Mouse (Mus musculus) lung, adult 2 months (tissue): ENCODE measurements around the gene Ube3b. TPM values are rescaled to one million over a fixed set of nuclear protein-coding genes. Genes with fewer than 3 reads are reported as not detected.

ENCODE experiments used
- DNase-seq: peaks from one replicate; pipeline ENCODE4 v3.0.0; 2022
- H3K4me1 ChIP-seq: fragments of 200-500 bp; 2 replicates; pipeline ENCODE4 v1.6.1; 2011; ENCODE audit warnings: low read length; ENCODE audit not compliant: control insufficient read depth, insufficient read depth
- H3K4me3 ChIP-seq: fragments of 200-500 bp; replicated peaks from 2 replicates; pipeline ENCODE3; 2011; ENCODE audit warnings: low read depth, mild to moderate bottlenecking, control low read depth, low read length; ENCODE audit errors: extremely low read depth
- CTCF ChIP-seq: fragments of 200-500 bp; IDR thresholded peaks from 2 replicates; pipeline ENCODE4 v1.5.1; 2011; ENCODE audit warnings: mild to moderate bottlenecking, low read length, control low read depth; ENCODE audit not compliant: insufficient read depth
- POLR2A ChIP-seq: fragments of 200-500 bp; IDR thresholded peaks from 2 replicates; pipeline ENCODE4 v1.6.1; 2011; ENCODE audit warnings: low read depth, mild to moderate bottlenecking, control low read depth, low read length, borderline replicate concordance; ENCODE audit errors: extremely low read depth
- WGBS: fragments of 180-500 bp; shearing (Covaris S2); methylation state at CpG from one replicate; pipeline ENCODE4 v1.1.7; 2018; 5-methylcytosine and 5-hydroxymethylcytosine counted together
- polyA plus RNA-seq: library from polyadenylated mRNA; depleted of rRNA; stranded (reverse); fragments of >200 nt; gene quantifications from 2 replicates; pipeline ENCODE4 v1.2.3, GENCODE M21; 2012; rRNA removed

The Ube3b gene
- polyA plus RNA-seq = 69.2 and 74.3 TPM in 2 replicates

- WGBS = 2% methylated on average over 74 of the region's 74 CpGs
- TF ChIP-seq CTCF (no peak), POLR2A (peak; percentile 91)
- H3K4me3 ChIP-seq = peak within 1 kb of the TSS; percentile 88
- H3K4me1 ChIP-seq = peaks cover 23% of the 10 kb centered on the region
- DNase-seq = peak; percentile 86
Measured at GRCm38 (mm10) chr5:114380209-114381012, at the start of gene Ube3b, which contains the start of gene Kctd10. TSS of gene Ube3b (plus strand) at chr5:114380607. TSS of gene Kctd10 (minus strand) at chr5:114380508.

GRCm38 (mm10) chr5:114342996-114343395, 37.4 kb upstream of the Ube3b start:
- Histone ChIP-seq H3K4me3 (no peak overlapping the region), H3K4me1 (no peaks in the 10 kb centered on the region)
- TF ChIP-seq CTCF = no peak
- WGBS = 63% methylated on average over 5 of the region's 5 CpGs
- DNase-seq = no peak

- no peak for TF ChIP-seq POLR2A
- TF ChIP-seq CTCF = no peak
- no peak for DNase-seq
- WGBS = 79% methylated on average over 7 of the region's 7 CpGs
- no peak overlapping the region for H3K4me3 ChIP-seq
- H3K4me1 ChIP-seq = no peaks in the 10 kb centered on the region
Measured at GRCm38 (mm10) chr5:114343612-114344011, 36.8 kb upstream of the Ube3b start.

GRCm38 (mm10) chr5:114345538-114345937, 34.9 kb upstream of the Ube3b start:
- H3K4me1 ChIP-seq = no peaks in the 10 kb centered on the region
- DNase-seq = no peak
- no peak for TF ChIP-seq CTCF
- TF ChIP-seq POLR2A = no peak
- 56% methylated on average over 3 of the region's 3 CpGs for WGBS
- H3K4me3 ChIP-seq = no peak overlapping the region

DNA sequence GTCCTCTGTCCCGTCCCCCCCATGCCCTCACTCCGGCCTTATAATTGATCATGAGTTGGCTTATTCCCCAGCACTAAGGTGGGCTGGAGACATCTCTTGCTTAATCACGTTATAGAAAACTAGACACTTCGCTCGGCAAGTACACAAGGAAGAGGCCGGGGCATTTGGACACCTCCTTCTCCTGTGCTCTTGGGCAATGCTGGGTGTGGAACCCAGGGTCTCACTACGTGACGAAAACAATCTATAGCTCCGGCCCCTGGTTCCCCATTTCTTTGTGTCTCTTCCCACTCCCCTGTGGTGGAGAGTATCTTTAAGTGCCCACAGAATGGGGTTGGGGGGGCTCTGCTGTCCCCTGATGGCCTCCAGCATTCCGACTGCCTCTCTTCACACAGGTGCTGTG, 33.4 kb upstream of the Ube3b start:
- 79% methylated on average over 10 of the region's 10 CpGs for WGBS
- Histone ChIP-seq H3K4me1 (no peaks in the 10 kb centered on the region), H3K4me3 (no peak overlapping the region)
- no peak for TF ChIP-seq CTCF
- TF ChIP-seq POLR2A = no peak
- no peak for DNase-seq

DNA sequence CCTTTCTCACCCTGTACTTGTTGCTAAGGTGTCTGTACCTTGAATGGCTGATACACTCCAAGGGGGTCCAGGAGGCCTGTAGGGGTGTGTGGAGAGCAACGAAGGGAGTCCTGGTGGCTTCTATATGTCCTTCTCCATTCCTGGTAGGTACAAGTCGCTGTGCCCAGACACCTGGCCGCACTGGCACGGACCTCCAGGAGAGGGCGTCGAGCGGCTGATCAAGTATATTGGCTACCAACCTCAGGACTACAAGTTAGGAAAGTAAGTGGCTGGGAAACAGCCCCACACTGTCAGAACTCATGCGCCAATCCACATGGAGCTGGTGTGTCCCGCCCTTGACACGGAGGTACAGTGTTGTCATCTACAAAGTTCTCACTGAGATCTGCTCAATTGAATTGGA, 28.9 kb upstream of the Ube3b start:
- no peak for DNase-seq
- H3K4me1 ChIP-seq = no peaks in the 10 kb centered on the region
- 59% methylated on average over 10 of the region's 10 CpGs for WGBS
- H3K4me3 ChIP-seq = no peak overlapping the region
- TF ChIP-seq CTCF (0 out of 2 replicates have a peak, but pooled peaks have one; percentile 21), POLR2A (no peak)

GRCm38 (mm10) chr5:114356250-114356935, 24.0 kb upstream of the Ube3b start:
- DNase-seq = peak; percentile 79
- WGBS = 7% methylated on average over 7 of the region's 7 CpGs
- peaks cover 8% of the 10 kb centered on the region for H3K4me1 ChIP-seq
- TF ChIP-seq POLR2A (no peak), CTCF (peak; percentile 82)
- no peak overlapping the region for H3K4me3 ChIP-seq

- TF ChIP-seq CTCF (no peak), POLR2A (no peak)
- WGBS = 37% methylated on average over 23 of the region's 23 CpGs
- Histone ChIP-seq H3K4me3 (no peak overlapping the region), H3K4me1 (peaks cover 8% of the 10 kb centered on the region)
- no peak for DNase-seq
Measured at GRCm38 (mm10) chr5:114356936-114357751, 23.3 kb upstream of the Ube3b start.

DNA sequence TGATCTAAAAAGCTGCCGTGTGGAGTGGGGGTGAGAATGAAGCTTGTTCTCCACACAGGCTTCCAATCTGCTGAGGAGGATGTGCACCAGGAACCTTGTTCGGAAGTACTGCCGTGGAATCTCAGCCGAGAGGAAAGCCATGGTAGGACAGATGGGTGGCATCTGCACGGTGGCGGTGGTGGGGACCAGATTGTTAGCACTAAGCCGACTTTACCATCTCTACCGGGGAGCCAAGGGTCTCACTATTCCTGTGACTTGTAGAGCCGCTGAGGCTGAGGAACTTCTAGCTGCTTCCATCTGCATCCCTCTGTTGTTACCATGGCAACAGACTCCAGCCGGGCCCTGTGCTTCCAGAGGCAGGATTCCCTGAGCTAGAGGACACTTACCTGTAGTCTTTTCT, 21.6 kb upstream of the Ube3b start:
- DNase-seq = no peak
- 77% methylated on average over 10 of the region's 10 CpGs for WGBS
- Histone ChIP-seq H3K4me3 (no peak overlapping the region), H3K4me1 (peaks cover 9% of the 10 kb centered on the region)
- no peak for TF ChIP-seq POLR2A
- TF ChIP-seq CTCF = no peak
